ENCODE assay signal across 27 mouse cellular contexts in genomic region chr4:120089536-120089935, GRCm38 (mm10). TPM values are rescaled to one million over a fixed set of nuclear protein-coding genes. Genes with fewer than 3 reads are reported as not detected.
DNase-seq lines count a peak whose midpoint lies in the region; ATAC-seq and TF ChIP-seq lines count a peak whose summit lies in the region.
"Had no signal": no experiment of that assay in that cellular context is flagged by ENCODE, and none has a peak within 500 bp of the region (broad histone marks: within the 10 kb centered on the region; RNA-seq: fewer than 3 reads in every experiment).

No protein-coding gene starts in this region.

- 86% methylated on average over 8 of the region's 8 CpGs for whole genome bisulfite sequencing in heart, adult 2 months
- 75% methylated on average over 8 of the region's 8 CpGs for WGBS in kidney, embryonic 16.5 days

- no peak overlapping the region for H3K27ac ChIP-seq in heart, adult 2 months
- no peak overlapping the region for H3K27ac ChIP-seq in kidney, embryonic 16.5 days (ENCODE audit: low read length)
- H3K27ac ChIP-seq: embryonic facial prominence, embryonic 15.5 days; forebrain, embryonic 10.5 days; gastrocnemius, adult 2 months; heart, embryonic 10.5 days; hindbrain, embryonic 12.5 days had no signal

- no peak overlapping the region for H3K4me2 ChIP-seq in kidney, embryonic 16.5 days (replicated peaks; ENCODE audit: low read depth, low read length)
- H3K4me2 ChIP-seq: embryonic facial prominence, embryonic 15.5 days; hindbrain, embryonic 12.5 days had no signal

- no peaks in the 10 kb centered on the region; the same call in 1 of the 2 replicates for H3K4me1 ChIP-seq in heart, adult 2 months (ENCODE audit: control insufficient read depth, insufficient read depth, low read length)
- H3K4me1 ChIP-seq in kidney, embryonic 16.5 days (ENCODE audit: insufficient read depth, low read length), result no peaks in the 10 kb centered on the region
- H3K4me1 ChIP-seq: embryonic facial prominence, embryonic 15.5 days had no signal

- no peak for TF ChIP-seq CTCF in heart, adult 2 months (IDR thresholded peaks at IDR 0.05)

- TF ChIP-seq EP300 in heart, adult 2 months (IDR thresholded peaks at IDR 0.05; ENCODE audit: insufficient read depth, low read depth, low read length), result no peak

- peak; percentile 61 for DNase-seq in heart, adult 11 months
- DNase-seq in heart, adult 2 months, result no peak
- DNase-seq in cerebellum, adult 18-20 months, result peak; percentile 83 to 86
- peak; percentile 85 for DNase-seq in cerebellum, adult 9-11 months
- peak; percentile 84 to 86 for DNase-seq in cerebellum, postnatal 36 days
- DNase-seq in right cerebral cortex, postnatal 10 days (ENCODE audit: low spot score in 2 of 2), result no peak
- DNase-seq in spleen, postnatal 4 days (ENCODE audit: low spot score in 2 of 2), result no peak
- DNase-seq: adrenal gland, postnatal 14 days; gastrocnemius, adult 2 months; gastrocnemius, postnatal 25 days; heart, postnatal 10 days; heart, postnatal 4 days had no signal

- TF ChIP-seq POLR2A in heart, adult 2 months (IDR thresholded peaks at IDR 0.05; ENCODE audit: insufficient read depth, low read depth, low read length), result no peak

- no peaks in the 10 kb centered on the region for H3K9me3 ChIP-seq in kidney, embryonic 16.5 days (ENCODE audit: low read length)
- H3K9me3 ChIP-seq: embryonic facial prominence, embryonic 15.5 days; forebrain, embryonic 10.5 days; heart, embryonic 10.5 days; hindbrain, embryonic 12.5 days had no signal

- intact Hi-C loops in heart, adult 2 months (cut with DNase I), result no loop called here

- ATAC-seq in kidney, embryonic 16.5 days (ENCODE audit: low FRiP score, low TSS enrichment), result no peak
- ATAC-seq: forebrain, embryonic 14.5 days; hindbrain, embryonic 16.5 days; inflammation-experienced regulatory T-cells, adult 6 months; intestine, postnatal 0 days had no signal

- H3K79me2 ChIP-seq in heart, adult 2 months (replicated peaks; ENCODE audit: control insufficient read depth, insufficient read depth, low read length), result no peaks in the 10 kb centered on the region

- no peak overlapping the region for H3K4me3 ChIP-seq in heart, adult 2 months
- H3K4me3 ChIP-seq in kidney, embryonic 16.5 days (ENCODE audit: low read length), result no peak overlapping the region
- H3K4me3 ChIP-seq: embryonic facial prominence, embryonic 15.5 days; erythroblast, embryonic 14.5 days; forebrain, embryonic 10.5 days; gastrocnemius, adult 2 months; heart, embryonic 10.5 days; hindbrain, embryonic 12.5 days had no signal

- no peak overlapping the region for H3K9ac ChIP-seq in heart, adult 2 months (ENCODE audit: low read depth, low read length)
- no peak overlapping the region for H3K9ac ChIP-seq in kidney, embryonic 16.5 days (replicated peaks; ENCODE audit: low read length)
- H3K9ac ChIP-seq: embryonic facial prominence, embryonic 15.5 days; hindbrain, embryonic 12.5 days had no signal

- H3K36me3 ChIP-seq in heart, adult 2 months (ENCODE audit: control insufficient read depth, insufficient read depth, low read length), result no peaks in the 10 kb centered on the region
- H3K36me3 ChIP-seq in kidney, embryonic 16.5 days (ENCODE audit: insufficient read depth, low read length), result no peaks in the 10 kb centered on the region
- H3K36me3 ChIP-seq: embryonic facial prominence, embryonic 15.5 days; forebrain, embryonic 10.5 days; heart, embryonic 10.5 days; hindbrain, embryonic 12.5 days had no signal

- no peaks in the 10 kb centered on the region for H3K27me3 ChIP-seq in heart, adult 2 months (ENCODE audit: control insufficient read depth, insufficient read depth, low read length)
- no peaks in the 10 kb centered on the region for H3K27me3 ChIP-seq in kidney, embryonic 16.5 days (ENCODE audit: insufficient read depth, low read length)
- H3K27me3 ChIP-seq: embryonic facial prominence, embryonic 15.5 days; hindbrain, embryonic 12.5 days had no signal

RNA-seq across cellular contexts. Expression of gene AL607142.1, which starts 24.7 kb away (rescaled TPM):
- not detected for total RNA-seq in heart, adult 2 months (2021)
- not detected in 2 replicates for polyA plus RNA-seq in heart, adult 2 months (2012; rRNA removed)
- polyA plus RNA-seq in kidney, embryonic 16.5 days (2015; fragmentation: Nextera tagmentation; extraction: Ambion mirVana), result not detected in 2 replicates
- total RNA-seq: adrenal gland, postnatal 14 days; gastrocnemius, adult 2 months; gastrocnemius, postnatal 25 days; granulocyte monocyte progenitor cell, adult 5-6 weeks; heart, postnatal 10 days; heart, postnatal 4 days; MEL had no signal
- polyA plus RNA-seq: C2C12; embryonic facial prominence, embryonic 11.5 days; embryonic facial prominence, embryonic 15.5 days; erythroblast, embryonic 14.5 days; forebrain, embryonic 10.5 days; forebrain, embryonic 14.5 days; heart, embryonic 10.5 days; heart, embryonic 14.5 days; hindbrain, embryonic 12.5 days; hindbrain, embryonic 16.5 days; inflammation-experienced regulatory T-cells, adult 6 months; intestine, postnatal 0 days had no signal

Comparison
In these comparisons a context has a peak if more than half of its experiments do, and no peak if none do; other contexts are left out.
1. DNase-seq: peak in heart, adult 11 months (single experiment), cerebellum, adult 18-20 months (2 of 2), cerebellum, adult 9-11 months (single experiment) and cerebellum, postnatal 36 days (2 of 2); none in heart, adult 2 months (0 of 2), right cerebral cortex, postnatal 10 days (0 of 2) and spleen, postnatal 4 days (0 of 2).